Mouse (Mus musculus) neutrophil, adult 83 days (primary cell): ENCODE measurements around the gene Tmem41b. TPM values are rescaled to one million over a fixed set of nuclear protein-coding genes. Genes with fewer than 3 reads are reported as not detected.

Source experiments
- total RNA-seq, 2 experiments: library from RNA; stranded (reverse); gene quantifications; one replicate each; pipeline ENCODE4 v1.2.4; 2023

Gene Tmem41b
- 10 to 100 TPM; 39.2 to 47.5 TPM for total RNA-seq

GRCm38 (mm10) chr7:109986775-109987174 is at the start of gene Tmem41b:
TSS of gene Tmem41b (minus strand) at chr7:109986929.

GRCm38 (mm10) chr7:110018117-110018630 is 31.4 kb upstream of the Tmem41b start, which contains the start of gene Ipo7:
TSS of gene Ipo7 (plus strand) at chr7:110018274.

DNA sequence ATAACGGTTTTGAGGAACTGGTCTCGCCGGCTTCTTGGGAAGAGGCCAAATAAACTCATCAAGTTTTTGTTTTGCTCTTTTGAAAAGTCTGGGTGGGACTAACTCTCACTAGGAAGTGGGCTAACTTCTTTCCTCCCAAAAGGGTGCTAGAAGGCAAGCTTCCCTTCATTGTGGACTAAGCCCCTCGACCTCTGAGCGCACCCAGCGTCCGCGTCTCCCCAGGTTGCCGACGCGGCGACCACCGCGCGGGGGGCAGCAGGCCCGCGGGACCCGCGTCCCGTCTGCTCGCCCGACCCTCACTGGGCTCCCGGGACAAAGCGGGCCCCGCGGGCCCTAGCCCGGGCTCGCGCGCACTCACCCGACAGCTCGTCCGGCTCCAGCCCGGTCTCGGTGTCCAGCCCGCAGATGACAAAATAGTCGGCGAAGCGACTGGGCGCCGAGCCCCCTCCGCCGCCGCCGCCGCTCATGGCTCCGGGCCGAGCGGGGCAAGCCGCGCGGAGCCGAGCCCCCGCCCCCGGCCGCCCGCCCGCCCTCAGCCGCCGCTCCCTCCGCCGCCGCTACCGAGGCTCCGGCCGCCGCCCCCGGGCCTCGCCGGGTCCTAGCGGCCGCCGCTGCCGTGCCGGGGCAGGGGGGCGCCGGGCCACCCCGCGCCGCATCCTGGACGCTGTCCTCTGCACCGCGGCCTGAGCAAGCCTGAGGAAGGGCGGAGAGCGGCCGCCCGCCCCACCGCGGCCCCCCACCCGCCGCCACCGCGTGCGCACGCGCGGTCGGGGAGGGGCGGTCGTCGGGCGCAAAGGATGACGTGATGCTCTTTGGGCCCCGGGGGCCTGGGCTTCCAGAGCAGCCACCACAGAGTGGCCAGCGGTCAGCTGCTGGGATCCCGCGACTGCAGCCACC is 26.8 kb downstream of the Tmem41b start, which contains the start of gene Dennd5a:
Gene Dennd5a, minus strand, starts transcription at position 755 of the 897 bp plus-strand sequence.

Other genes with a start within 250 kb of the Tmem41b start
- gene Tmem9b, start 234.1 kb downstream of the Tmem41b start, total RNA-seq = 10 to 100 TPM; 33.8 to 34.8 TPM
- 1 to 10 TPM in 1 of 2 experiments, not detected in 1; 1.4 TPM for gene Nrip3, start 204.9 kb downstream of the Tmem41b start, total RNA-seq
- not detected for gene Scube2, start 121.2 kb downstream of the Tmem41b start, total RNA-seq
- 100 to 1,000 TPM; 193 to 212 TPM for gene Dennd5a, start 26.5 kb downstream of the Tmem41b start, total RNA-seq
- gene Ipo7, start 31.3 kb upstream of the Tmem41b start, total RNA-seq = 10 to 100 TPM; 44.1 to 53.9 TPM
- gene Zfp143, start 74.3 kb upstream of the Tmem41b start, total RNA-seq = 10 to 100 TPM; 23.6 TPM
- gene Wee1, start 135.1 kb upstream of the Tmem41b start, total RNA-seq = 10 to 100 TPM; 17.1 to 17.8 TPM
- 10 to 100 TPM; 26.5 to 32.8 TPM for gene Swap70, start 234.8 kb upstream of the Tmem41b start, total RNA-seq